Mouse (Mus musculus) liver, embryonic 14.5 days (tissue): ENCODE results near the gene Cdc37. TPM values are rescaled to one million over a fixed set of nuclear protein-coding genes. Genes with fewer than 3 reads are reported as not detected.
A peak's percentile ranks its signal among the peaks of the same experiment; 100 is the strongest.

Experiments
- ATAC-seq: fragments of 200-750 bp; cut with Nextera tagmentation; 2 replicates; pipeline ENCODE4 v1.8.0; 2017; ENCODE audit warnings: moderate number of reproducible peaks, mild to moderate bottlenecking, moderate library complexity; ENCODE audit not compliant: insufficient read depth
- DNase-seq, 3 experiments: peaks; one replicate each; pipeline ENCODE4 v3.0.0-alpha.2; 2012 to 2013; ENCODE audit warnings: low read depth in 3 of 3, low spot score in 3 of 3
- H3K27ac ChIP-seq: fragments of 300-500 bp; sonication (generic); 2 replicates; pipeline ENCODE4 v1.5.1; 2014; ENCODE audit warnings: moderate library complexity, mild to moderate bottlenecking, control low read depth, inconsistent platforms
- H3K27me3 ChIP-seq: fragments of 300-500 bp; sonication (generic); 2 replicates; pipeline ENCODE4 v1.6.1; 2014; ENCODE audit warnings: mild to moderate bottlenecking, low read length, moderate library complexity; ENCODE audit not compliant: control insufficient read depth, insufficient read depth
- H3K36me3 ChIP-seq: fragments of 300-500 bp; sonication (generic); replicated peaks from 2 replicates; pipeline ENCODE4 v1.6.1; 2014; ENCODE audit warnings: low read depth; ENCODE audit not compliant: control insufficient read depth, insufficient read depth
- H3K4me1 ChIP-seq, 2 experiments: fragments of 200-500 bp in 1 of 2; fragments of 300-500 bp in 1 of 2; sonication (generic) in 1 of 2; replicated peaks; 2 replicates each; pipeline ENCODE4 v1.6.1; 2012 to 2014; ENCODE audit warnings: antibody characterized with exemption in 1 of 2, inconsistent platforms in 1 of 2, low read length in 1 of 2; ENCODE audit not compliant: control insufficient read depth in 2 of 2, insufficient read depth in 2 of 2
- H3K4me2 ChIP-seq: fragments of 300-500 bp; sonication (generic); 2 replicates; pipeline ENCODE4 v1.6.1; 2014; ENCODE audit warnings: low read depth, mild to moderate bottlenecking, control low read depth, moderate library complexity
- H3K4me3 ChIP-seq, 2 experiments: fragments of 200-500 bp in 1 of 2; fragments of 300-500 bp in 1 of 2; sonication (generic) in 1 of 2; 2 replicates each; pipeline ENCODE4 v1.5.1; 2012 to 2014; ENCODE audit warnings: low read depth in 2 of 2, low read length in 2 of 2, mild to moderate bottlenecking in 2 of 2, control low read depth in 1 of 2, inconsistent platforms in 1 of 2, moderate library complexity in 1 of 2; ENCODE audit not compliant: insufficient read depth in 1 of 2
- H3K9ac ChIP-seq: fragments of 300-500 bp; sonication (generic); replicated peaks from 2 replicates; pipeline ENCODE4 v1.6.1; 2014; ENCODE audit warnings: mild to moderate bottlenecking, control low read depth, moderate library complexity
- H3K9me3 ChIP-seq: fragments of 300-500 bp; sonication (generic); 2 replicates; pipeline ENCODE4 v1.6.1; 2016; ENCODE audit warnings: low read length, mixed read lengths; ENCODE audit not compliant: control insufficient read depth
- CTCF ChIP-seq: IDR thresholded peaks from 2 replicates; pipeline ENCODE4 v1.5.1; 2016; ENCODE audit warnings: antibody characterized with exemption, low read depth, control low read depth
- EP300 ChIP-seq: IDR thresholded peaks from 2 replicates; pipeline ENCODE4 v1.6.1; 2016; ENCODE audit warnings: antibody characterized with exemption, low read depth
- WGBS: fragments of 180-500 bp; shearing (Covaris S2); extraction: QIAGEN DNeasy Blood & Tissue Kit; methylation state at CpG from one replicate; pipeline ENCODE4 v1.1.7; 2014; ENCODE audit not compliant: insufficient replicate concordance; 5-methylcytosine and 5-hydroxymethylcytosine counted together
- polyA plus RNA-seq, 2 experiments: library from polyadenylated mRNA; depleted of rRNA in 1 of 2; stranded (reverse) in 1 of 2; unstranded in 1 of 2; fragments of >200 nt; fragmentation: Nextera tagmentation in 1 of 2; extraction: Ambion mirVana in 1 of 2; gene quantifications; 2 replicates each; pipeline versions ENCODE4 v1.2.1 to v1.2.3; 2012 to 2014

Gene Cdc37
- polyA plus RNA-seq, 2 experiments: 118 to 123 TPM

- H3K27me3 ChIP-seq: peaks cover 44% of the 10 kb centered on the region
- peaks cover 15 to 31% of the 10 kb centered on the region in 2 experiments; a peak in 3 of 4 replicates for H3K4me1 ChIP-seq
- H3K36me3 ChIP-seq: no peaks in the 10 kb centered on the region
- H3K9me3 ChIP-seq: no peaks in the 10 kb centered on the region
- no peak overlapping the region for H3K4me3 ChIP-seq
- TF ChIP-seq CTCF: no peak
- TF ChIP-seq EP300: no peak
- ATAC-seq: no peak
- WGBS: 2% methylated on average over 26 of the region's 26 CpGs
- no peak for DNase-seq
- H3K9ac ChIP-seq: no peak overlapping the region
- no peak overlapping the region; the same call in 1 of the 2 replicates for H3K4me2 ChIP-seq
- no peak overlapping the region for H3K27ac ChIP-seq
These were observed 14.3 kb upstream of the Cdc37 start for GRCm38 (mm10) chr9:21164072-21164471.

GRCm38 (mm10) chr9:21163086-21164050 is 13.6 kb upstream of the Cdc37 start:
- Histone ChIP-seq H3K4me3 (no peak overlapping the region), H3K27me3 (peaks cover 44% of the 10 kb centered on the region), H3K36me3 (no peaks in the 10 kb centered on the region), H3K27ac (no peak overlapping the region), H3K9ac (no peak overlapping the region), H3K9me3 (no peaks in the 10 kb centered on the region), H3K4me2 (no peak overlapping the region), H3K4me1 (peaks cover 12 to 24% of the 10 kb centered on the region in 2 experiments; a peak in 3 of 4 replicates)
- no peak for ATAC-seq
- WGBS: 37% methylated on average over 11 of the region's 11 CpGs
- no peak for TF ChIP-seq CTCF
- no peak for TF ChIP-seq EP300
- no peak for DNase-seq

GRCm38 (mm10) chr9:21161209-21161909 is 11.6 kb upstream of the Cdc37 start:
- no peak overlapping the region for H3K27ac ChIP-seq
- H3K4me1 ChIP-seq: peaks cover 3 to 7% of the 10 kb centered on the region in 2 experiments; a peak in 3 of 4 replicates
- TF ChIP-seq CTCF (peak; percentile 98), EP300 (no peak)
- H3K27me3 ChIP-seq: peaks cover 38% of the 10 kb centered on the region
- DNase-seq (peak; percentile 55 to 71 (median 57)), ATAC-seq (peak; percentile 73)
- peak overlapping the region; percentile 60 to 62 for H3K4me3 ChIP-seq
- peak overlapping the region; percentile 68 for H3K9ac ChIP-seq
- no peaks in the 10 kb centered on the region for H3K9me3 ChIP-seq
- under 1% methylated on average over 52 of the region's 52 CpGs for WGBS
- H3K4me2 ChIP-seq: peak overlapping the region; percentile 84
- H3K36me3 ChIP-seq: no peaks in the 10 kb centered on the region

- DNase-seq (no peak), ATAC-seq (no peak)
- no peaks in the 10 kb centered on the region for H3K27me3 ChIP-seq
- no peak for TF ChIP-seq EP300
- TF ChIP-seq CTCF: no peak
- no peak overlapping the region for H3K9ac ChIP-seq
- no peaks in the 10 kb centered on the region for H3K36me3 ChIP-seq
- WGBS: 55% methylated on average over 3 of the region's 3 CpGs
- H3K4me1 ChIP-seq: peaks cover 2 to 10% of the 10 kb centered on the region in 2 experiments; a peak in 2 of 4 replicates
- no peak overlapping the region for H3K27ac ChIP-seq
- H3K9me3 ChIP-seq: no peaks in the 10 kb centered on the region
- H3K4me2 ChIP-seq: no peak overlapping the region
- no peak overlapping the region for H3K4me3 ChIP-seq
These were observed 5.0 kb upstream of the Cdc37 start for GRCm38 (mm10) chr9:21154787-21155186.

GRCm38 (mm10) chr9:21153833-21154232 is 4.1 kb upstream of the Cdc37 start:
- no peak overlapping the region for H3K9ac ChIP-seq
- DNase-seq (no peak), ATAC-seq (no peak)
- H3K4me2 ChIP-seq: peak overlapping the region; percentile 71
- TF ChIP-seq CTCF (no peak), EP300 (no peak)
- no peak overlapping the region for H3K27ac ChIP-seq
- WGBS: 25% methylated on average over 5 of the region's 5 CpGs
- peaks cover 5 to 12% of the 10 kb centered on the region in 2 experiments; a peak in 3 of 4 replicates for H3K4me1 ChIP-seq
- H3K9me3 ChIP-seq: no peaks in the 10 kb centered on the region
- peak overlapping the region; percentile 26 to 31; a peak in 3 of 4 replicates for H3K4me3 ChIP-seq
- no peaks in the 10 kb centered on the region for H3K27me3 ChIP-seq
- no peaks in the 10 kb centered on the region for H3K36me3 ChIP-seq
